Mouse (Mus musculus) embryonic fibroblast, embryonic 13.5 days (primary cell): ENCODE data around the gene Cct8. TPM values are rescaled to one million over a fixed set of nuclear protein-coding genes. Genes with fewer than 3 reads are reported as not detected.

Source experiments
- H3K27ac ChIP-seq: 2 replicates; pipeline ENCODE4 v1.5.1; 2012; ENCODE audit warnings: low read length, control low read depth, inconsistent platforms; ENCODE audit not compliant: insufficient read depth
- H3K4me1 ChIP-seq: 2 replicates; pipeline ENCODE4 v1.6.1; 2011; ENCODE audit warnings: low read length; ENCODE audit not compliant: control insufficient read depth, insufficient read depth
- H3K4me3 ChIP-seq: 2 replicates; pipeline ENCODE4 v1.5.1; 2011; ENCODE audit warnings: mild to moderate bottlenecking, control low read depth, low read length; ENCODE audit not compliant: insufficient read depth
- CTCF ChIP-seq: IDR thresholded peaks from 2 replicates; pipeline ENCODE4 v1.5.1; 2011; ENCODE audit warnings: mild to moderate bottlenecking, control low read depth, low read length, moderate library complexity, borderline replicate concordance; ENCODE audit not compliant: insufficient read depth
- POLR2A ChIP-seq: IDR thresholded peaks from 2 replicates; pipeline ENCODE4 v1.6.1; 2011; ENCODE audit warnings: low read depth, mild to moderate bottlenecking, control low read depth, low read length, moderate library complexity
- polyA plus RNA-seq: library from polyadenylated mRNA; stranded (reverse); fragments of >200 nt; gene quantifications from 2 replicates; pipeline ENCODE4 v1.2.4, GENCODE M21; 2011; ENCODE audit warnings: low read depth; ENCODE audit not compliant: missing spikeins, insufficient read length

Cct8 gene
- polyA plus RNA-seq, 1 experiment, result 356 TPM

GRCm38 (mm10) chr16:87435411-87436205 is 60.1 kb downstream of the Cct8 start:
- Histone ChIP-seq H3K4me3 (no peak overlapping the region), H3K27ac (no peak overlapping the region)
- TF ChIP-seq POLR2A (no peak), CTCF (no peak)

GRCm38 (mm10) chr16:87434946-87435345 is 60.7 kb downstream of the Cct8 start:
- Histone ChIP-seq H3K4me1 (no peaks in the 10 kb centered on the region), H3K4me3 (no peak overlapping the region), H3K27ac (no peak overlapping the region)
- TF ChIP-seq CTCF (no peak), POLR2A (no peak)

More at GRCm38 (mm10) chr16:87435411-87436205, 60.1 kb downstream of the Cct8 start:
- no peaks in the 10 kb centered on the region for H3K4me1 ChIP-seq

GRCm38 (mm10) chr16:87434266-87434665 is 61.4 kb downstream of the Cct8 start:
- TF ChIP-seq POLR2A (no peak), CTCF (no peak)
- Histone ChIP-seq H3K27ac (no peak overlapping the region), H3K4me3 (no peak overlapping the region), H3K4me1 (no peaks in the 10 kb centered on the region)

Other genes with a start within 250 kb of the Cct8 start
- gene N6amt1, start 141.7 kb downstream of the Cct8 start, polyA plus RNA-seq, result 15.6 and 17.8 TPM in 2 replicates
- gene Ltn1, start 63.3 kb downstream of the Cct8 start, polyA plus RNA-seq, result 34.4 and 39.4 TPM in 2 replicates
- 7.9 and 9.2 TPM in 2 replicates for gene Rwdd2b, start 55.3 kb downstream of the Cct8 start, polyA plus RNA-seq
- gene Usp16, start 41.2 kb downstream of the Cct8 start, polyA plus RNA-seq, result 86.8 and 88.6 TPM in 2 replicates
- 12.5 and 13.5 TPM in 2 replicates for gene Map3k7cl, start 57.5 kb upstream of the Cct8 start, polyA plus RNA-seq
- 35.1 and 48.0 TPM in 2 replicates for gene Bach1, start 203.1 kb upstream of the Cct8 start, polyA plus RNA-seq